Mouse (Mus musculus) left cerebral cortex, adult 8-10 months (tissue): ENCODE measurements around the gene Irf9. TPM values are rescaled to one million over a fixed set of nuclear protein-coding genes. Genes with fewer than 3 reads are reported as not detected.

Experiments
- total RNA-seq, 4 experiments: library from RNA; stranded (reverse); gene quantifications; 2 replicates each; pipeline ENCODE4 v1.2.4; 2022

Irf9 gene
- total RNA-seq, 4 experiments from 2014 or later = 7.5 to 15.2 (median 11.2) TPM

Other genes with a start within 250 kb of the Irf9 start
- gene Dhrs4, start 124.8 kb upstream of the Irf9 start, total RNA-seq = 10 to 100 TPM; 17.2 to 28.5 (median 20.8) TPM
- gene Carmil3, start 112.9 kb upstream of the Irf9 start, total RNA-seq = 10 to 100 TPM; 39.6 to 50.3 (median 42.5) TPM
- gene Cpne6, start 93.1 kb upstream of the Irf9 start, total RNA-seq = 100 to 1,000 TPM; 151 to 192 (median 180) TPM
- gene Nrl, start 78.6 kb upstream of the Irf9 start, total RNA-seq = under 1 TPM; 0.46 to 0.82 (median 0.69) TPM
- gene Pck2, start 63.3 kb upstream of the Irf9 start, total RNA-seq = 10 to 100 TPM; 25.2 to 29.7 (median 27.7) TPM
- 10 to 100 TPM; 83.5 to 91.6 (median 85.1) TPM for gene Dcaf11, start 43.6 kb upstream of the Irf9 start, total RNA-seq
- gene A730061H03Rik, start 43.2 kb upstream of the Irf9 start, total RNA-seq = under 1 TPM in 2 of 4 experiments, not detected in 2; 0.84 to 0.98 TPM
- not detected for gene Fitm1, start 28.0 kb upstream of the Irf9 start, total RNA-seq
- gene Psme1, start 25.4 kb upstream of the Irf9 start, total RNA-seq = 10 to 100 TPM; 53.6 to 63.7 (median 58.8) TPM
- gene Emc9, start 18.3 kb upstream of the Irf9 start, total RNA-seq = 10 to 100 TPM; 46.3 to 59.7 (median 50.8) TPM
- 10 to 100 TPM; 50.2 to 74.0 (median 51.3) TPM for gene Psme2, start 12.5 kb upstream of the Irf9 start, total RNA-seq
- gene Rnf31, start 11.9 kb upstream of the Irf9 start, total RNA-seq = 10 to 100 TPM; 31.4 to 46.1 (median 38.0) TPM
- gene Rec8, start 14.5 kb downstream of the Irf9 start, total RNA-seq = 1 to 10 TPM; 1.5 to 4.9 (median 3.7) TPM
- 100 to 1,000 TPM; 122 to 146 (median 132) TPM for gene Ipo4, start 32.4 kb downstream of the Irf9 start, total RNA-seq
- 1 to 10 TPM; 3.5 to 4.2 (median 4.0) TPM for gene Gm49378, start 34.3 kb downstream of the Irf9 start, total RNA-seq
- gene Tm9sf1, start 40.2 kb downstream of the Irf9 start, total RNA-seq = 10 to 100 TPM; 37.5 to 45.6 (median 38.9) TPM
- 1 to 10 TPM in 1 of 4 experiments, under 1 TPM in 3; 0.53 to 1.2 (median 0.89) TPM for gene Tssk4, start 46.6 kb downstream of the Irf9 start, total RNA-seq
- gene Mdp1, start 56.9 kb downstream of the Irf9 start, total RNA-seq = 10 to 100 TPM; 40.7 to 48.1 (median 44.1) TPM
- gene Gmpr2, start 68.4 kb downstream of the Irf9 start, total RNA-seq = 10 to 100 TPM; 19.9 to 24.2 (median 22.4) TPM
- gene Nedd8, start 68.6 kb downstream of the Irf9 start, total RNA-seq = 100 to 1,000 TPM; 310 to 370 (median 342) TPM
- 10 to 100 TPM; 16.3 to 18.2 (median 18.0) TPM for gene Tinf2, start 78.2 kb downstream of the Irf9 start, total RNA-seq
- 1 to 10 TPM in 2 of 4 experiments, not detected in 2; 1.1 to 1.4 TPM for gene Tgm1, start 110.4 kb downstream of the Irf9 start, total RNA-seq
- 10 to 100 TPM; 52.2 to 54.7 (median 54.0) TPM for gene Rabggta, start 118.7 kb downstream of the Irf9 start, total RNA-seq
- gene Dhrs1, start 142.1 kb downstream of the Irf9 start, total RNA-seq = 100 to 1,000 TPM in 2 of 4 experiments, 10 to 100 TPM in 2; 86.1 to 119 (median 97.8) TPM
- gene Nop9, start 142.1 kb downstream of the Irf9 start, total RNA-seq = 10 to 100 TPM in 3 of 4 experiments, 1 to 10 TPM in 1; 9.7 to 11.8 (median 11.0) TPM
- 1 to 10 TPM; 1.5 to 3.1 (median 2.4) TPM for gene Cideb, start 154.9 kb downstream of the Irf9 start, total RNA-seq
- under 1 TPM; 0.21 to 0.28 (median 0.25) TPM for gene Ltb4r2, start 157.9 kb downstream of the Irf9 start, total RNA-seq
- under 1 TPM in 3 of 4 experiments, not detected in 1; 0.26 to 0.65 (median 0.53) TPM for gene Ltb4r1, start 162.4 kb downstream of the Irf9 start, total RNA-seq
- 1 to 10 TPM; 3.3 to 6.2 (median 4.7) TPM for gene Adcy4, start 180.5 kb downstream of the Irf9 start, total RNA-seq
- gene Ripk3, start 185.3 kb downstream of the Irf9 start, total RNA-seq = under 1 TPM in 2 of 4 experiments, not detected in 2; 0.73 to 0.98 TPM
- 1 to 10 TPM; 1.0 to 2.7 (median 2.1) TPM for gene Nfatc4, start 219.6 kb downstream of the Irf9 start, total RNA-seq